Mouse (Mus musculus): ENCODE results near the gene Gpx3. TPM values are rescaled to one million over a fixed set of nuclear protein-coding genes. Genes with fewer than 3 reads are reported as not detected.

Gene Gpx3
- polyA plus RNA-seq, 1 experiment from 2014 or later: 6,664 TPM

GRCm38 (mm10) chr11:54862621-54863520, 39.4 kb upstream of the Gpx3 start:
- peak; percentile 85 for TF ChIP-seq CTCF (IDR thresholded peaks at IDR 0.05; ENCODE audit: low read depth)
- Histone ChIP-seq H3K4me1 (replicated peaks; ENCODE audit: control insufficient read depth, insufficient read depth, low read length) (0 out of 2 replicates have a peak, but pooled peaks cover 5% of the 10 kb centered on the region), H3K36me3 (ENCODE audit: control insufficient read depth, insufficient read depth) (no peaks in the 10 kb centered on the region), H3K9me3 (ENCODE audit: control insufficient read depth) (no peaks in the 10 kb centered on the region), H3K4me2 (replicated peaks; ENCODE audit: low read depth) (no peak overlapping the region; the same call in 1 of the 2 replicates), H3K9ac (ENCODE audit: low read depth, low read length) (no peak overlapping the region), H3K4me3 (ENCODE audit: low read depth, low read length) (no peak overlapping the region), H3K27ac (ENCODE audit: low read depth, low read length) (no peak overlapping the region), H3K27me3 (replicated peaks; ENCODE audit: control insufficient read depth, insufficient read depth, low read length) (no peaks in the 10 kb centered on the region)
- 45% methylated on average over 10 of the region's 10 CpGs for WGBS
- ATAC-seq: no peak

GRCm38 (mm10) chr11:54865330-54866085, 36.7 kb upstream of the Gpx3 start:
- no peak for ATAC-seq
- Histone ChIP-seq H3K4me2 (replicated peaks; ENCODE audit: low read depth) (peak overlapping the region; percentile 74), H3K27me3 (replicated peaks; ENCODE audit: control insufficient read depth, insufficient read depth, low read length) (no peaks in the 10 kb centered on the region), H3K4me3 (ENCODE audit: low read depth, low read length) (peak overlapping the region; percentile 88), H3K9ac (ENCODE audit: low read depth, low read length) (peak overlapping the region; percentile 94), H3K4me1 (replicated peaks; ENCODE audit: control insufficient read depth, insufficient read depth, low read length) (no peaks in the 10 kb centered on the region), H3K36me3 (ENCODE audit: control insufficient read depth, insufficient read depth) (peaks cover 8% of the 10 kb centered on the region; the same call in 1 of the 2 replicates), H3K9me3 (ENCODE audit: control insufficient read depth) (no peaks in the 10 kb centered on the region), H3K27ac (ENCODE audit: low read depth, low read length) (peak overlapping the region; percentile 96; the same call in 1 of the 2 replicates)
- TF ChIP-seq CTCF (IDR thresholded peaks at IDR 0.05; ENCODE audit: low read depth): no peak
- 69% methylated on average over 6 of the region's 6 CpGs for WGBS

- H3K4me3 ChIP-seq (ENCODE audit: low read depth, low read length): peak within 1 kb of the TSS; percentile 88
- ATAC-seq: peak; percentile 81
- peak within 1 kb of the TSS; percentile 96 for H3K27ac ChIP-seq (ENCODE audit: low read depth, low read length)
Observed at GRCm38 (mm10) chr11:54866119-54867048, 35.9 kb upstream of the Gpx3 start, which contains the start of gene Hint1. Gene Hint1 (plus strand): TSS chr11:54866383.

GRCm38 (mm10) chr11:54867049-54867385, 35.2 kb upstream of the Gpx3 start:
- no peaks in the 10 kb centered on the region for H3K27me3 ChIP-seq (replicated peaks; ENCODE audit: control insufficient read depth, insufficient read depth, low read length)
- peak overlapping the region; percentile 74 for H3K4me2 ChIP-seq (replicated peaks; ENCODE audit: low read depth)
- peak overlapping the region; percentile 88 for H3K4me3 ChIP-seq (ENCODE audit: low read depth, low read length)
- no peaks in the 10 kb centered on the region for H3K9me3 ChIP-seq (ENCODE audit: control insufficient read depth)
- peak; percentile 82 for ATAC-seq
- H3K36me3 ChIP-seq (ENCODE audit: control insufficient read depth, insufficient read depth): peaks cover 19% of the 10 kb centered on the region; the same call in 1 of the 2 replicates
- H3K27ac ChIP-seq (ENCODE audit: low read depth, low read length): peak overlapping the region; percentile 96
- no peak for TF ChIP-seq CTCF (IDR thresholded peaks at IDR 0.05; ENCODE audit: low read depth)
- H3K4me1 ChIP-seq (replicated peaks; ENCODE audit: control insufficient read depth, insufficient read depth, low read length): no peaks in the 10 kb centered on the region
- WGBS: under 1% methylated on average over 5 of the region's 5 CpGs
- H3K9ac ChIP-seq (ENCODE audit: low read depth, low read length): peak overlapping the region; percentile 94

More at GRCm38 (mm10) chr11:54866119-54867048, 35.9 kb upstream of the Gpx3 start, which contains the start of gene Hint1:
- H3K27me3 ChIP-seq (replicated peaks; ENCODE audit: control insufficient read depth, insufficient read depth, low read length): no peaks in the 10 kb centered on the region
- peak; percentile 68 for TF ChIP-seq CTCF (IDR thresholded peaks at IDR 0.05; ENCODE audit: low read depth)
- H3K9me3 ChIP-seq (ENCODE audit: control insufficient read depth): no peaks in the 10 kb centered on the region
- under 1% methylated on average over 107 of the region's 107 CpGs for WGBS
- no peaks in the 10 kb centered on the region for H3K4me1 ChIP-seq (replicated peaks; ENCODE audit: control insufficient read depth, insufficient read depth, low read length)
- H3K36me3 ChIP-seq (ENCODE audit: control insufficient read depth, insufficient read depth): peaks cover 14% of the 10 kb centered on the region; the same call in 1 of the 2 replicates
- peak within 1 kb of the TSS; percentile 74 for H3K4me2 ChIP-seq (replicated peaks; ENCODE audit: low read depth)
- peak within 1 kb of the TSS; percentile 94 for H3K9ac ChIP-seq (ENCODE audit: low read depth, low read length)

- H3K9me3 ChIP-seq (ENCODE audit: control insufficient read depth): no peaks in the 10 kb centered on the region
- H3K9ac ChIP-seq (ENCODE audit: low read depth, low read length): no peak overlapping the region
- peaks cover 24% of the 10 kb centered on the region; the same call in 1 of the 2 replicates for H3K36me3 ChIP-seq (ENCODE audit: control insufficient read depth, insufficient read depth)
- TF ChIP-seq CTCF (IDR thresholded peaks at IDR 0.05; ENCODE audit: low read depth): no peak
- peak overlapping the region; percentile 88; the same call in 1 of the 2 replicates for H3K4me3 ChIP-seq (ENCODE audit: low read depth, low read length)
- H3K27me3 ChIP-seq (replicated peaks; ENCODE audit: control insufficient read depth, insufficient read depth, low read length): no peaks in the 10 kb centered on the region
- H3K4me1 ChIP-seq (replicated peaks; ENCODE audit: control insufficient read depth, insufficient read depth, low read length): no peaks in the 10 kb centered on the region
- H3K27ac ChIP-seq (ENCODE audit: low read depth, low read length): no peak overlapping the region
- peak overlapping the region; percentile 74 for H3K4me2 ChIP-seq (replicated peaks; ENCODE audit: low read depth)
- 79% methylated on average over 3 of the region's 3 CpGs for WGBS
- ATAC-seq: no peak
Observed at GRCm38 (mm10) chr11:54867903-54868434, 34.3 kb upstream of the Gpx3 start.
